Mouse (Mus musculus) embryonic facial prominence, embryonic 12.5 days (tissue): ENCODE results near the gene Bcorl1. TPM values are rescaled to one million over a fixed set of nuclear protein-coding genes. Genes with fewer than 3 reads are reported as not detected.

ENCODE experiments used
- ATAC-seq: fragments of 200-750 bp; cut with Nextera tagmentation; 2 replicates; pipeline ENCODE4 v1.8.0; 2017; ENCODE audit not compliant: insufficient number of reproducible peaks, insufficient read depth, low FRiP score, low TSS enrichment
- H3K27ac ChIP-seq: fragments of 300-500 bp; sonication (generic); 2 replicates; pipeline ENCODE4 v1.5.1; 2016; ENCODE audit warnings: mild to moderate bottlenecking
- H3K27me3 ChIP-seq: fragments of 300-500 bp; sonication (generic); 2 replicates; pipeline ENCODE4 v1.6.1; 2016; ENCODE audit warnings: mild to moderate bottlenecking, moderate library complexity
- H3K36me3 ChIP-seq: fragments of 300-500 bp; sonication (generic); 2 replicates; pipeline ENCODE4 v1.6.1; 2016; ENCODE audit warnings: mild to moderate bottlenecking
- H3K4me1 ChIP-seq: fragments of 300-500 bp; sonication (generic); 2 replicates; pipeline ENCODE4 v1.6.1; 2016
- H3K4me2 ChIP-seq: fragments of 300-500 bp; sonication (generic); replicated peaks from 2 replicates; pipeline ENCODE4 v1.6.1; 2016; ENCODE audit warnings: mild to moderate bottlenecking, moderate library complexity
- H3K4me3 ChIP-seq: fragments of 300-500 bp; sonication (generic); 2 replicates; pipeline ENCODE4 v1.5.1; 2016; ENCODE audit warnings: mild to moderate bottlenecking
- H3K9ac ChIP-seq: fragments of 300-500 bp; sonication (generic); 2 replicates; pipeline ENCODE4 v1.6.1; 2016; ENCODE audit warnings: mild to moderate bottlenecking, moderate library complexity
- H3K9me3 ChIP-seq: fragments of 300-500 bp; sonication (generic); 2 replicates; pipeline ENCODE4 v1.6.1; 2016; ENCODE audit warnings: mild to moderate bottlenecking, moderate library complexity
- WGBS: fragments of 180-500 bp; shearing (Covaris S2); methylation state at CpG from one replicate; pipeline ENCODE4 v1.1.7; 2016; 5-methylcytosine and 5-hydroxymethylcytosine counted together
- polyA plus RNA-seq: library from polyadenylated mRNA; unstranded; fragments of >200 nt; fragmentation: Nextera tagmentation; extraction: Ambion mirVana; gene quantifications from 2 replicates; pipeline ENCODE4 v1.2.1, GENCODE M21; 2016

The Bcorl1 gene
- polyA plus RNA-seq, 1 experiment from 2014 or later, result 5.9 TPM

DNA sequence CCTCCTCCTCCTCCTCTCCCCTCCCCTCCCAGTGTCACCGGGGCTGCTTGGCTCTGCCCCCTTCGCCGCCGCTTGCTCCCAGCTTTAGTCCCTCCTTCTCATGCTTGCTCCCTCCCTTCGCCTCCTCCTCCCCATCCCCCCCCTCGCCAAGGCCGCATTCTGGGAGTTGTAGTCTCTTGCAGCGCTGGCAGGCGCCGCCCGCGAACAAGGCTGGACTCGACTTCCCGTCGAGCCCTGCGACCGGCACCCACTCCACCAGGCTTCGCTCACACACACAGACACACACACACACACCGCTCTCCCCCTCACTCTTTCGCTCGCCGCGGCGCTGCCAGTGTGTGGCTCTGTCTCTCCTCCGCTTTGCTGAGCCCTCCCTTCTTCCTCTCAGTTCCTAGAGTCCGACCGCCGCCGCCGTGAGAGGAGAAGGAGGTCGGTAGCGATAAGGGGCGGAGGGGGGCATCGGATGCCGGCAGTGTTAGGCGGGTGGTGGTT, 2.3 kb downstream of the Bcorl1 start:
- ATAC-seq, result peak; percentile 90
- H3K4me2 ChIP-seq, result peak overlapping the region; percentile 63
- no peaks in the 10 kb centered on the region for H3K4me1 ChIP-seq
- no peaks in the 10 kb centered on the region for H3K9me3 ChIP-seq
- no peaks in the 10 kb centered on the region for H3K36me3 ChIP-seq
- H3K9ac ChIP-seq, result peak overlapping the region; percentile 53
- peak overlapping the region; percentile 74 for H3K27ac ChIP-seq
- H3K27me3 ChIP-seq, result 0 out of 2 replicates have a peak, but pooled peaks cover 2% of the 10 kb centered on the region
- 10% methylated on average over 33 of the region's 36 CpGs for WGBS
- peak overlapping the region; percentile 53 for H3K4me3 ChIP-seq

DNA sequence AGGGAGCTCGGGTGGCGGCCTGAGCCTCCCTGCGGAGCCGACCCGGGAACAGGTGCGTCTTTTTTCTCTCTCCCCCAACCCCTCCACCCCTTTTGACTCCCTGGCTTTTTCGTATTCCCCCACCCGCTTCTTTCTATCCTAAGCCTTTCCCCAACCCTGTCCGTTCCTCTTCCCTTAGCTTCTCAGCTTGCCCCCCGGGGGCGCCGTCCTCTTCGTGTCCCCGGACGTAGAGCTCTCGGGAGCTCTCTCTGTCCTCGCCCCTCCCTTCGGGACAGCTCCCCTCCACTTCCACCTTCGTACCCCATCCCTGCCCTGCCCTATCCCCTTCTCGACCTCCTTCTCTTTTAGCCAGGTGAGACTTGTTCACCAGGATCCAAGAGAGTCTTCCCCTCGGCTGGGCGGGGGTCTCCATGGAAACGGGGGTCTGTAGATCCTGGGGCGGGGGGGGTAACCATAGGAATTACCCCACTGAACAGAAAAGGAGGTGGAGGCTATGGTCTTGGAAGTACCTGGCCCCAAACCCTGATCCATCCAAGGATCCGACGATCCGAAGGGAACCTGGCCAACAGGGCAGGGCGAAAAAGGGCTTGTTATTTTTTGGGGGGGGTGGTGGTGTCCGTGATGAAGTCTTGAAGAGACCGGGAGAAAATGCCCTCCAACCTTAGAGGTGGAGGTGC, 2.9 kb downstream of the Bcorl1 start:
- ATAC-seq, result no peak
- peak overlapping the region; percentile 63 for H3K4me2 ChIP-seq
- H3K36me3 ChIP-seq, result no peaks in the 10 kb centered on the region
- peak overlapping the region; percentile 74 for H3K27ac ChIP-seq
- peak overlapping the region; percentile 53 for H3K9ac ChIP-seq
- H3K4me3 ChIP-seq, result peak overlapping the region; percentile 53
- 16% methylated on average over 30 of the region's 30 CpGs for WGBS
- H3K27me3 ChIP-seq, result 0 out of 2 replicates have a peak, but pooled peaks cover 2% of the 10 kb centered on the region
- no peaks in the 10 kb centered on the region for H3K4me1 ChIP-seq
- H3K9me3 ChIP-seq, result no peaks in the 10 kb centered on the region

- Histone ChIP-seq H3K36me3 (no peaks in the 10 kb centered on the region), H3K4me2 (peak overlapping the region; percentile 63), H3K4me1 (no peaks in the 10 kb centered on the region), H3K4me3 (peak overlapping the region; percentile 53), H3K9me3 (no peaks in the 10 kb centered on the region), H3K27me3 (0 out of 2 replicates have a peak, but pooled peaks cover 2% of the 10 kb centered on the region), H3K9ac (peak overlapping the region; percentile 56), H3K27ac (peak overlapping the region; percentile 46; the same call in 1 of the 2 replicates)
- WGBS, result 10% methylated on average over 23 of the region's 61 CpGs
- ATAC-seq, result no peak
Measured at GRCm38 (mm10) chrX:48344643-48345384, 3.7 kb downstream of the Bcorl1 start.

DNA sequence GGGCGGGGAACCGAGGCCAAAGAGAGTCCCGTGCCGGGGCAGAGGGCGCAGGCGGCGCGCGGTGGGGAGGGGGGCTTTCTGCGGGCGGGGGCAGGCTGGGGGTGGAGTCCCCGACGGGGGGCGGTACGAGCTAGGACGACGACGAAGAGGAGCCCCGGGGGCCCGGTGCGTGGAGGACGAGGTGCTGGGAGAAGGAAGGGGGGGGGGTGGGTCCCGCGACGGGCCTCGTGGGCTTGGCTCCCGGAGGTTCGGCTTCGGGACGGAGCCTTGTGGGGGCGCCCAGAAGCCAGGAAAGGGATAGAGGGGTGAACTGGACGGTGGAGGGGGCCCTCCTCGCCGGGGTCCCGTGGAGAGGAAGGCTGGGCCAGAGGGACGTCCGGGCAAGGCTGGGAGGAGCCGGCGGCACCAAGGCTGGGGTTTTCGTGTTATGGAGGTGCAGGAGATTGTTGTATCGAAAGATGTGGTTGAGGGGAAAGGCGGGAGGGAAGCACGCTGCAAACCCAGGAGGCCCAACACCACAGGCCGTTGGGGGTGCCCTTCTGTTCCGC, 4.3 kb downstream of the Bcorl1 start:
- H3K4me2 ChIP-seq, result peak overlapping the region; percentile 63
- peak overlapping the region; percentile 56 for H3K9ac ChIP-seq
- ATAC-seq, result no peak
- 10% methylated on average over 35 of the region's 45 CpGs for WGBS
- H3K27ac ChIP-seq, result peak overlapping the region; percentile 46; the same call in 1 of the 2 replicates
- peak overlapping the region; percentile 53 for H3K4me3 ChIP-seq
- no peaks in the 10 kb centered on the region for H3K36me3 ChIP-seq
- H3K9me3 ChIP-seq, result no peaks in the 10 kb centered on the region
- H3K4me1 ChIP-seq, result no peaks in the 10 kb centered on the region
- H3K27me3 ChIP-seq, result 0 out of 2 replicates have a peak, but pooled peaks cover 2% of the 10 kb centered on the region

DNA sequence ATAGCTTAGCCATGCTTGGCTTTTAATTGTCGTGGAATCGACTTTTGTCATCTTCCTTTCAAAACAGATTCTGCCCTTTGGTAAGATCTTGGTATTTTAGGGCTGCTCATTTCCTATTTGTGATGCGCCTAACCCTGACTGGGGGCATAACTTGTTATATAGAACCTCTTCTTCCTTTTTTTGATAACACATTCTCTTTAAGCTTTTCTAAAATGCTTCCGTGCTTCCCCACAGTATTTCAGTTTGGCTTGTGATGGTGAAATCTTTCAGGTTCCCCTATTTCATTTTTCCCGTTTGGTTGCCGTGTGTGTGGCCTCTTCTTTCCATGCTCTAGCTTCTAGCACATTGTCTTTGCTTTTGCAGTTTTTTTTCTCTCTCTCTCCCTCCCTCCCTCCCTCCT, 14.2 kb downstream of the Bcorl1 start:
- ATAC-seq, result no peak

GRCm38 (mm10) chrX:48365836-48366577, 24.8 kb downstream of the Bcorl1 start:
- no peak for ATAC-seq
- 48% methylated on average over 15 of the region's 15 CpGs for WGBS
- Histone ChIP-seq H3K4me2 (no peak overlapping the region), H3K27me3 (no peaks in the 10 kb centered on the region), H3K9me3 (no peaks in the 10 kb centered on the region), H3K4me3 (no peak overlapping the region), H3K4me1 (peaks cover 5% of the 10 kb centered on the region; the same call in 1 of the 2 replicates), H3K27ac (no peak overlapping the region), H3K9ac (no peak overlapping the region), H3K36me3 (peaks cover 27% of the 10 kb centered on the region)

More for the DNA sequence above, 14.2 kb downstream of the Bcorl1 start:
- Histone ChIP-seq H3K9me3 (no peaks in the 10 kb centered on the region), H3K4me1 (no peaks in the 10 kb centered on the region), H3K36me3 (no peaks in the 10 kb centered on the region), H3K4me3 (no peak overlapping the region), H3K4me2 (no peak overlapping the region), H3K27me3 (no peaks in the 10 kb centered on the region), H3K9ac (no peak overlapping the region), H3K27ac (no peak overlapping the region)
- 90% methylated on average over 6 of the region's 6 CpGs for WGBS

DNA sequence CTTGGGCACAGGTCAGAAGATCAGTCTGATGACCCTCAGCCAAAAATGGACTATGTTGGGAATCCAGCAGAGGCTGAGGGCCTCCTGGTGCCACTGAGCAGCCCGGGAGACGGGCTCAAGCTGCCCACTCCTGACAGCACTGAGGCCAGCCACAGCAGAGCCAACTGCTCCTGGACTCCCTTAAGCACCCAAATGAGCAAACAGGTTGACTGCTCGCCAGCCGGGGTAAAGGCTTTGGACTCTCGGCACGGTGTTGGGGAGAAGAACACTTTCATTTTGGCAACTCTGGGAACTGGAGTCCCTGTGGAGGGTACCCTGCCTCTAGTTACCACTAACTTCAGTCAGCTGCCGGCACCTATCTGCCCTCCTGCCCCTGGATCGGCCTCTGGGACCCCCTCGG, 26.7 kb downstream of the Bcorl1 start:
- Histone ChIP-seq H3K4me1 (peaks cover 5% of the 10 kb centered on the region; the same call in 1 of the 2 replicates), H3K9me3 (no peaks in the 10 kb centered on the region), H3K9ac (no peak overlapping the region), H3K4me2 (no peak overlapping the region), H3K27me3 (no peaks in the 10 kb centered on the region), H3K27ac (no peak overlapping the region), H3K4me3 (no peak overlapping the region), H3K36me3 (peaks cover 27% of the 10 kb centered on the region)
- no peak for ATAC-seq
- WGBS, result 91% methylated on average over 9 of the region's 9 CpGs

GRCm38 (mm10) chrX:48383643-48384042, 42.5 kb downstream of the Bcorl1 start:
- Histone ChIP-seq H3K9ac (no peak overlapping the region), H3K36me3 (peaks cover 29% of the 10 kb centered on the region), H3K4me1 (no peaks in the 10 kb centered on the region), H3K4me2 (no peak overlapping the region), H3K27me3 (no peaks in the 10 kb centered on the region), H3K27ac (no peak overlapping the region), H3K9me3 (no peaks in the 10 kb centered on the region), H3K4me3 (no peak overlapping the region)
- no peak for ATAC-seq
- WGBS, result 48% methylated on average over 7 of the region's 7 CpGs

DNA sequence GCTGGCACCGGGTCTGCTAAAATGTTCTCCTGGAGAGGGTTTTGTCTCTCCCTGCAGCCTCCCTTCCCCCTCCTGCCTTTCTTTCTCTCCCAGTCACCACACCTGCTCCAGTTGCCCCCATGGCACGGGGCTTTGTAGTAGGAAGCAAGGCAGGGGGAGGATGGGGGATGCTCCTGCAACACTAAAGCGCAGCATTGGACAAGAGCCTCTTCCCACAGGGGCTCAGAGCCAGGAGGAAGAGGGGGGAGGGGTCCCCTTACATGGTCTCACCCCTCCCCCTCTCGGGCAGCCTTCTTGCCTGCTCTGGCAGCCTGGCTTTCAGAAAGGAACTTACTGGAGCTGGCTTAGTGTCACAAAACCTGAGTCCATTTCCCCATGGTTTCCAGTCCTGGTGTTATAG, 44.8 kb downstream of the Bcorl1 start:
- H3K36me3 ChIP-seq, result peaks cover 31% of the 10 kb centered on the region
- H3K9me3 ChIP-seq, result no peaks in the 10 kb centered on the region
- H3K9ac ChIP-seq, result no peak overlapping the region
- H3K4me3 ChIP-seq, result no peak overlapping the region
- no peak for ATAC-seq
- no peak overlapping the region for H3K4me2 ChIP-seq
- no peaks in the 10 kb centered on the region for H3K27me3 ChIP-seq
- no peak overlapping the region for H3K27ac ChIP-seq
- 36% methylated on average over 4 of the region's 4 CpGs for WGBS
- no peaks in the 10 kb centered on the region for H3K4me1 ChIP-seq

DNA sequence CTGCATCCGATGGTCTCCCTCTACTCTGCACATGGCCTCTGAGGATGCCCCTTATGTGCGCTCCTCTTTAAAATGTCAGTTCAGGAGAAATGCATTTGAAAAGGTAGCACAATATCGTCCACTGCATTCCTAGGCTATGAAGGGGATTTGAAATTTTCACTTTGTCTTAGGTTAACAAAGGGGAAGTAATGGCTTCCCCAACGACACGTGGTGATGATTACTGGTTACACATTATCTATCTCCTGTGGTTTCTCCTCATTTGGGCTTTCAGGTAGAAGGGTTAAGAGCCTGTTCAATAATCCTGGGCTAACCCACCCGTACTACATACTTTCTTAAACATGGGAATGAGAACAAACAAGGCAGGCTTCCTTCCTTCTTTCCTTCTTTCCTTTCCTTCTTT, 48.2 kb downstream of the Bcorl1 start:
- ATAC-seq, result no peak
- peaks cover 46% of the 10 kb centered on the region; the same call in 1 of the 2 replicates for H3K36me3 ChIP-seq
- 89% methylated on average over 6 of the region's 6 CpGs for WGBS

DNA sequence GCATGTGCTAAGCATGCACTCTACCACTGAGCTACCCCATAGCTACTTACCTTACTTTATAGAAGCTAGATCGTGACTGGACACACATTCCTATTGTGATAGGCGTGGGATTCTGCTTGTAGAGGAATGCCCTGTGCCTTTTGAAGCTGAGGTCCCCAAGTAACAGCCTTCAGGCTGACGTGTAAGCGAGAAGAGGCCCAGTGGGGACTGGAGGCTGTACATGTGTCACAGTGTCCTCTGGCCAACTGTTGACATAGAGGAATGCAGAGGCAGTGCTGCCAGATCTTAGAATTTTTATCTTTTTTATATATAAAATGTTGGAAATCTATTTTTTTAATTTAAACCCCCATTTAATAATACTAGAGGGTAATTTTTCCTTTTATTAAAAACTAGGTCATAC, 58.8 kb downstream of the Bcorl1 start:
- Histone ChIP-seq H3K4me3 (no peak overlapping the region), H3K4me1 (no peaks in the 10 kb centered on the region), H3K27me3 (no peaks in the 10 kb centered on the region), H3K9ac (no peak overlapping the region), H3K27ac (no peak overlapping the region), H3K9me3 (no peaks in the 10 kb centered on the region), H3K36me3 (peaks cover 34% of the 10 kb centered on the region), H3K4me2 (no peak overlapping the region)
- WGBS, result 77% methylated on average over 4 of the region's 4 CpGs
- no peak for ATAC-seq

More for the DNA sequence above, 48.2 kb downstream of the Bcorl1 start:
- H3K4me1 ChIP-seq, result no peaks in the 10 kb centered on the region
- H3K4me2 ChIP-seq, result no peak overlapping the region
- no peaks in the 10 kb centered on the region for H3K27me3 ChIP-seq
- H3K9ac ChIP-seq, result no peak overlapping the region
- H3K4me3 ChIP-seq, result no peak overlapping the region
- no peak overlapping the region for H3K27ac ChIP-seq
- H3K9me3 ChIP-seq, result no peaks in the 10 kb centered on the region
